Mouse (Mus musculus) liver, adult 10 weeks (tissue): ENCODE measurements around the gene Myl6b. TPM values are rescaled to one million over a fixed set of nuclear protein-coding genes. Genes with fewer than 3 reads are reported as not detected.

Experiments
- polyA plus RNA-seq: library from polyadenylated mRNA; stranded (reverse); fragments of 350-450 nt; fragmentation: Illumina TruSeq; extraction: RNeasy Lipid Tissue Mini Kit (QIAGEN cat#74804); gene quantifications from one replicate; pipeline ENCODE4 v1.2.3, GENCODE M21; 2014; ENCODE audit warnings: low read depth, low replicate concordance

The Myl6b gene
- not detected for polyA plus RNA-seq

DNA sequence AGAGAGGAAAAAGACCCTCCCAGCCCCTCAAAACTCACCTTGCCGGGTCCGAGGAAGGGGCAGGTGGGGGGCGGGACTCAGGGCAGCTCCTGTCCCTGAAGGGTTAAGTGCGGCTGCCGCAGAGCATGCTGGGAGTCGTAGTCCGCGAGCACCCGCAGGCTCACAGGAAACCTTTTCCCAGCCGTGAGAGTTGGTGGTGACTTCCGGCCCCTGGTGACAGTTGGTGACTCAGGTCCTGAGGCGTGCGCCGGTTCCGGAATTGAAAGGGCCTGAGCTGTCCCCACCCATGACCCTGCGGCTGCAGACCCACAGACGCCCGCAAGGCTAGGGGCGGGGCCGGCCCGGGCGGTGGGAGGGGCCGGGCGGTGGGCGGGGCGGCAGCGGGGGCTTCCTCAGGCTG is at the start of gene Myl6b:
Gene Myl6b, minus strand, starts transcription at position 96 of the 400 bp plus-strand sequence.

DNA sequence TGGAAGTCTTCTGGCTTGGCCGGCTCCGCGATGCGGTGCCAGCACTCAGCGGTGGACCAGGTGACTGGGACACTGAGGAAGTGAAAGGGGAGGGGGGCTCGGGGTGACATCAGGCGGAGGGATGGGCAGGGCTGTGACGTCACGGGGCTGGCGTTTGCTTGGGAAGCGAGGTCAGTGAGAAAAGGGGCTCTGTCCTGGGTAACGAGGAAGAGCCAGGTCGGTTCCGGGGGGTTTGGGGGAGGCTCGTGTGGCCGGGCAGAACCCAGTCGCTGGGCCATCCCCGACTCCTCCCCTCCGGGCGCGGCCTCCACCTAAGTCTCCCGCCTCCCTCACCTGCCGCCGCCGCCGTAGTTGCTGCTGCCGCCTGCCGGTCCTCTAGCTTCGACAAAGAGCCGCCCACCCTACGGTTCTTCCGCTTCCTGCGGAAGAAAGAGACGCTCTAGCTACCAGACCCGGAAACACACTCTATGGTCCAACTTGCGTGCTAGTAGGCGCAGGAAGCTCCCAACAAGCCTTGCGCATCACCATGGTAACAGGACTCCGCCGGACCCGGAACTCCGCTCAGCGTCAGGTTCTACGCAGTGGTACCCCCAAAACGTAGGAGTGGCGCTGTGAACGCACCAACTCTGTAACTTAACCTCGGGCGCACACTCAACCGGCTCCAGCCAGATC is 49.0 kb upstream of the Myl6b start, which contains the start of gene Zc3h10:
Gene Zc3h10, minus strand, starts transcription at position 414 of the 672 bp plus-strand sequence.

DNA sequence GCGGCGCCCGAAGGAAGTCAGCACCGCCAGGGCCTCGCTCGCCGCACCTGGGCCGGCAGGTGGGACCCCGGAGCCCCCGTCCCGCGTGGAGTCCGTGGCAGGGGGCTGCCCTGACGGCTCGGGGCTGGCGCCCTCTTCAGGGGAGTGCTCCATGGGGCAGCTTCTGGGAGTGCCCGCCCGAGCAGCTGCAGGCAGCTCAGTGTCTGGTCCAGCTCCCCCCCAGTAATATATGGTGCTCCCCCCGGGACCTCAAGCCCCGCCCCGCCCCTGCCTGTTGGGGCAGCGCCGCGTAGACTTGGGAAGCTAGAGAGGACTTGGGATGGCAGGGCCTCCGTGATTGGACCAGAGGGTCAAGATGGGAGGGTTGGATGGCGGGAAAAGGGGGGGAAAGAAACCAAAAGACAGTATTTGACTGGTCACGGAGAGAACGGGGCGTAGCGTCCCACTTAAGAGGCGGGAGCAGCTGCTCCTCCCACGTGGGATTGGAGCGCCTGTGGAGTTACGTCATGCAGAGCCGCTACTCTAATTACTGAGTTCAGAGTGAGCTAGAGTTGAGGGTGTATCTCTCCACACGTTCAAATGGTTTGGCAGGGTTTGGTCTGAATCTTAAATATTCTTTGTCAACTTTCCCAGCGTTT is 27.3 kb upstream of the Myl6b start, which contains the start of gene Esyt1:
Gene Esyt1, minus strand, starts transcription at position 201 of the 638 bp plus-strand sequence.

DNA sequence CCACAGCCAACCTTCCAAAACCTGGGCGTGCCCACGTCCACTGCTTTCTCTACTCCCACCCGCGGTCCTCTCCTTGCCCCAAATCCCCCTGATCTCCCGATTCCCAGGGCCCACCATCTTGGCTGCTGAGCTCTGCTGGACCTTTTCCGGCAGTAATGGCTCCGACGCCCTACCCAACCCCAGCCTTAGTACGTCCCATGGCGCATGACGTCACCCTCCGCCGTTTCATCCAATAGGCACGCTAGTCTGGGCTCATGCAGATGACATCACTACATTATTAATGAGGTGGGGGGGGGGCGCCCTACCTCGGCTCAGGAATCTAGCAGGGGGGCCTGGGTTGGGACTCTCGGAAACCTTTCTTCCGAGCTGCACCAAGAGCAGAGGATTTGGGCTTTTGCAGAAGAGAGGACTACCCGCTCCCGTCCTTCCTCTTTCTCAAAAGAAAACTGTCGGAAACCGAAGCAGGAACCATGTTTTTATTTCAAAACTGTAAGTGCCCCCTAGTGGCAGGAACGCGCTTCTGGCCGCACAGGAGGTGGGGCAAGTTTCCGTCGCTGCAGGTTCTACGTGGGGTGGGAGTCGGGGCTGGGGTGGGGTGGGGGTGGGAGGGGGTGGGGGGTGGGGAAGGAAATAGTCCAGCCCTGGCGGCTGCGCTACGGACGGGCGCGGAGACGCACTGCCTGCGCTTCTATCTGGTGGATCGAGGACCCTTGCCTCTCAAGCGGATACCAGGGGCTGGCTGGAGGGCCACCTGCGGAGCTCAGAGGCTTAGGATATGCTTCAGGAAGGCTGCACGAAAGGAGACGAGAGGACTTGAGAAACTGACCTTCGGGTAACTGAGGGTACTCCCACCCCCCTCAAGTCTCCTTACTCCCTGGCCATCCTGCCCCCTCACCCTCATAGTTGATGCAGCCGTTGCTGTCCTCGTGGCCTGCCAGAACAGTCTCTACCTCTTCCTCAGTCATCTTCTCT is 4.5 kb downstream of the Myl6b start, which contains the start of gene Myl6:
Gene Myl6, minus strand, starts transcription at position 451 of the 972 bp plus-strand sequence.

DNA sequence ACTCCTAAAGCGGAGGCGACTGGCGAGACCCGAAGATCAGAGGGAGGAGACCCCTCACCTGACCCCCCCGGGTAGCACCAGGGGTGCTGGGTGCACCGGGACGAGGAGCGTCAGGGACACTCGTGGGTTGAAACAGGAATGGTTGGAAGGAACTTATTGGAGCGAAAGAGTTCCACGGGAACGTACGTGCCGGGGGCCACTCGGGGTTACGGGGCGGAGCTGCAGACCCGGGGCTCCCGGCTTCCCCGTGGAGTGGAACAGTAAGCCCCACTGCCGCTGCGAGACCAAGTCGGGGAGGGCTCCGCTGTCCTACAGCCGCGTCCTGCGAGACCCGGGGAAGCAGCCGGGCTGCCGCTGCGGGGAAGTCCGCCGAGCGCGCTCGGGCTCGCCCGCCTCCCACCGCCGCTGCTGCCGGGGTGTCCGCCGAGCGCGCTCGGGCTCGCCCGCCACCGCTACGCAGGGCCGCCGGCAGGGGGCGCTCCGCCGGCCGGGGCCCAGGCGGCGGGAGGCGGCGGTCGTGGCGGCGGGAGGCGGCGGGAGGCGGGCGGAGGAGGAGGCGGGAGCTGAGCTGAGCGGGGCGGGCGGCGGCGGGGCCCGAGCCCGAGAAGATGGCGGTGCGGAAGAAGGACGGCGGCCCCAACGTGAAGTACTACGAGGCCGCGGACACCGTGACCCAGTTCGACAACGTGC is 39.6 kb downstream of the Myl6b start, which contains the start of gene Smarcc2:
Gene Smarcc2, plus strand, starts transcription at position 530 of the 690 bp plus-strand sequence.

Other genes with a start within 250 kb of the Myl6b start
- gene Apon, start 244.6 kb downstream of the Myl6b start, polyA plus RNA-seq: 346 TPM
- 593 TPM for gene Apof, start 230.0 kb downstream of the Myl6b start, polyA plus RNA-seq
- 18.9 TPM for gene Stat2, start 228.1 kb downstream of the Myl6b start, polyA plus RNA-seq
- gene Il23a, start 199.9 kb downstream of the Myl6b start, polyA plus RNA-seq: not detected
- 6.5 TPM for gene Pan2, start 195.3 kb downstream of the Myl6b start, polyA plus RNA-seq
- 59.7 TPM for gene Cnpy2, start 176.2 kb downstream of the Myl6b start, polyA plus RNA-seq
- gene Cs, start 161.0 kb downstream of the Myl6b start, polyA plus RNA-seq: 53.8 TPM
- gene Coq10a, start 129.7 kb downstream of the Myl6b start, polyA plus RNA-seq: 18.8 TPM
- 3.7 TPM for gene Ankrd52, start 121.6 kb downstream of the Myl6b start, polyA plus RNA-seq
- not detected for gene Slc39a5, start 97.5 kb downstream of the Myl6b start, polyA plus RNA-seq
- gene Nabp2, start 87.2 kb downstream of the Myl6b start, polyA plus RNA-seq: 26.7 TPM
- gene Rnf41, start 87.0 kb downstream of the Myl6b start, polyA plus RNA-seq: 2.3 TPM
- gene Smarcc2, start 39.4 kb downstream of the Myl6b start, polyA plus RNA-seq: 34.1 TPM
- 58.1 TPM for gene Myl6, start 4.5 kb downstream of the Myl6b start, polyA plus RNA-seq
- gene Esyt1, start 27.2 kb upstream of the Myl6b start, polyA plus RNA-seq: 1.4 TPM
- 0.85 TPM for gene Zc3h10, start 49.1 kb upstream of the Myl6b start, polyA plus RNA-seq
- gene Rpl41, start 50.6 kb upstream of the Myl6b start, polyA plus RNA-seq: 17.9 TPM
- 57.7 TPM for gene Pa2g4, start 67.3 kb upstream of the Myl6b start, polyA plus RNA-seq
- gene Erbb3, start 91.0 kb upstream of the Myl6b start, polyA plus RNA-seq: 51.1 TPM
- gene Rps26, start 128.1 kb upstream of the Myl6b start, polyA plus RNA-seq: 7.3 TPM
- 0.13 TPM for gene Ikzf4, start 147.3 kb upstream of the Myl6b start, polyA plus RNA-seq
- 75.1 TPM for gene Suox, start 175.4 kb upstream of the Myl6b start, polyA plus RNA-seq
- gene Rab5b, start 197.6 kb upstream of the Myl6b start, polyA plus RNA-seq: 81.8 TPM
- gene Pmel, start 205.5 kb upstream of the Myl6b start, polyA plus RNA-seq: not detected
- gene Cdk2, start 206.3 kb upstream of the Myl6b start, polyA plus RNA-seq: 5.6 TPM
- 5.1 TPM for gene Dgka, start 246.2 kb upstream of the Myl6b start, polyA plus RNA-seq
- gene Pym1, start 249.2 kb upstream of the Myl6b start, polyA plus RNA-seq: 2.5 TPM